Mouse (Mus musculus): ENCODE measurements at regions not wholly inside any gene's neighbourhood (a gene's known extent, or its start where the extent isn't known, plus 50 kb on each side); places are given as distances from the start of the nearest gene placed in this dataset.
"Not testable (repeated sequence)": the region's sequence is repeated elsewhere in the genome, so short reads cannot be mapped to it uniquely, and the experiment has no call there.

DNA sequence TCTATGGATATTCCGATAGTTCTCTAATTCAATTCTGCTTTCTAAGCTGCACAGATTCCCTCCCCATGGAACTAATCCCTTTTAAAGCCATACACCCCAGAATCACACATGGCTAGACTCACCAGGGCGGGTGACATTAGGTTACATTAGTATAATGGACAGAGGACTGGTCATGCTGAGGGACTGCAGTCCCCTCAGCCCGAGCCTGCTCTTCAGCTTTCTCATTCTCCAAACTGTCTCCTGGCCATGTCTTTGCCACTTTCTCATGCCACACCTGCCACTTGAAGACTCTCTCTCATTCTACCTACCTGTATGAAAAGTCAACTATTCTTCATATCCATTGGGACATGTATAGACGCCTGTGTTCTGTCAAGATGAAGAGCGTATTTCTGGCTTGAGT lies 68.0 kb upstream of the Sh3gl3 start:
- no peaks in the 10 kb centered on the region for H3K36me3 ChIP-seq
- H3K4me1 ChIP-seq (replicated peaks): peaks cover 5% of the 10 kb centered on the region; the same call in 1 of the 2 replicates
- no peak for DNase-seq (ENCODE audit: low spot score)
- no peak overlapping the region for H3K4me3 ChIP-seq
- H3K27ac ChIP-seq: no peak overlapping the region
- H3K27me3 ChIP-seq (ENCODE audit: insufficient read depth, poor library complexity, severe bottlenecking): no peaks in the 10 kb centered on the region
- H3K9me3 ChIP-seq: no peaks in the 10 kb centered on the region
- 86% methylated on average over 5 of the region's 5 CpGs for WGBS

- not testable (repeated sequence) for H3K4me3 ChIP-seq; H3K27ac ChIP-seq; H3K4me1 ChIP-seq (replicated peaks); H3K9me3 ChIP-seq; DNase-seq (ENCODE audit: low spot score); H3K27me3 ChIP-seq (ENCODE audit: insufficient read depth, poor library complexity, severe bottlenecking); H3K36me3 ChIP-seq
Observed at GRCm38 (mm10) chr7:82109141-82109540, 64.5 kb upstream of the Sh3gl3 start.

- no peak overlapping the region for H3K4me3 ChIP-seq
- no peaks in the 10 kb centered on the region for H3K27me3 ChIP-seq (ENCODE audit: insufficient read depth, poor library complexity, severe bottlenecking)
- no peaks in the 10 kb centered on the region for H3K36me3 ChIP-seq
- H3K4me1 ChIP-seq (replicated peaks): peaks cover 5% of the 10 kb centered on the region; the same call in 1 of the 2 replicates
- peak; percentile 35 for DNase-seq (ENCODE audit: low spot score)
- WGBS: 64% methylated on average over 5 of the region's 5 CpGs
- H3K27ac ChIP-seq: no peak overlapping the region
- H3K9me3 ChIP-seq: no peaks in the 10 kb centered on the region
Observed at GRCm38 (mm10) chr7:82109550-82109949, 64.1 kb upstream of the Sh3gl3 start.

- no peak for DNase-seq (ENCODE audit: low spot score)
- no peaks in the 10 kb centered on the region for H3K9me3 ChIP-seq
- H3K4me1 ChIP-seq (replicated peaks): peaks cover 5% of the 10 kb centered on the region; the same call in 1 of the 2 replicates
- 81% methylated on average over 8 of the region's 8 CpGs for WGBS
- H3K36me3 ChIP-seq: no peaks in the 10 kb centered on the region
- H3K4me3 ChIP-seq: no peak overlapping the region
- H3K27ac ChIP-seq: no peak overlapping the region
- H3K27me3 ChIP-seq (ENCODE audit: insufficient read depth, poor library complexity, severe bottlenecking): no peaks in the 10 kb centered on the region
Observed at GRCm38 (mm10) chr7:82109977-82110376, 63.7 kb upstream of the Sh3gl3 start.

GRCm38 (mm10) chr7:82112046-82112445 lies 61.6 kb upstream of the Sh3gl3 start:
- H3K27ac ChIP-seq: no peak overlapping the region
- H3K27me3 ChIP-seq (ENCODE audit: insufficient read depth, poor library complexity, severe bottlenecking): no peaks in the 10 kb centered on the region
- peaks cover 5% of the 10 kb centered on the region; the same call in 1 of the 2 replicates for H3K4me1 ChIP-seq (replicated peaks)
- no peak for DNase-seq (ENCODE audit: low spot score)
- no peaks in the 10 kb centered on the region for H3K9me3 ChIP-seq
- H3K36me3 ChIP-seq: no peaks in the 10 kb centered on the region
- 70% methylated on average over 6 of the region's 6 CpGs for WGBS
- H3K4me3 ChIP-seq: no peak overlapping the region

- 91% methylated on average over 6 of the region's 6 CpGs for WGBS
- H3K4me3 ChIP-seq: no peak overlapping the region
- no peak for DNase-seq (ENCODE audit: low spot score)
Observed at GRCm38 (mm10) chr7:82115646-82116045, 58.0 kb upstream of the Sh3gl3 start.

GRCm38 (mm10) chr7:82119266-82119665 lies 54.4 kb upstream of the Sh3gl3 start:
- WGBS: 22% methylated on average over 2 of the region's 2 CpGs
- Histone ChIP-seq H3K27me3 (ENCODE audit: insufficient read depth, poor library complexity, severe bottlenecking) (no peaks in the 10 kb centered on the region), H3K36me3 (no peaks in the 10 kb centered on the region)

More at GRCm38 (mm10) chr7:82115646-82116045, 58.0 kb upstream of the Sh3gl3 start:
- no peak overlapping the region for H3K27ac ChIP-seq
- H3K4me1 ChIP-seq (replicated peaks): no peaks in the 10 kb centered on the region
- H3K27me3 ChIP-seq (ENCODE audit: insufficient read depth, poor library complexity, severe bottlenecking): no peaks in the 10 kb centered on the region
- no peaks in the 10 kb centered on the region for H3K9me3 ChIP-seq
- H3K36me3 ChIP-seq: no peaks in the 10 kb centered on the region

GRCm38 (mm10) chr7:82119866-82120265 lies 53.8 kb upstream of the Sh3gl3 start:
- DNase-seq (ENCODE audit: low spot score): no peak
- Histone ChIP-seq H3K9me3 (no peaks in the 10 kb centered on the region), H3K27me3 (ENCODE audit: insufficient read depth, poor library complexity, severe bottlenecking) (no peaks in the 10 kb centered on the region), H3K36me3 (no peaks in the 10 kb centered on the region), H3K4me3 (no peak overlapping the region), H3K4me1 (replicated peaks) (no peaks in the 10 kb centered on the region), H3K27ac (no peak overlapping the region)
- WGBS: 53% methylated on average over 9 of the region's 9 CpGs

More at GRCm38 (mm10) chr7:82119266-82119665, 54.4 kb upstream of the Sh3gl3 start:
- H3K27ac ChIP-seq: no peak overlapping the region
- peak; percentile 76 for DNase-seq (ENCODE audit: low spot score)
- no peak overlapping the region for H3K4me3 ChIP-seq
- no peaks in the 10 kb centered on the region for H3K4me1 ChIP-seq (replicated peaks)
- no peaks in the 10 kb centered on the region for H3K9me3 ChIP-seq

GRCm38 (mm10) chr7:82121746-82122145 lies 51.9 kb upstream of the Sh3gl3 start:
- Histone ChIP-seq H3K36me3 (no peaks in the 10 kb centered on the region), H3K4me3 (no peak overlapping the region), H3K27ac (no peak overlapping the region), H3K9me3 (no peaks in the 10 kb centered on the region), H3K4me1 (replicated peaks) (no peaks in the 10 kb centered on the region), H3K27me3 (ENCODE audit: insufficient read depth, poor library complexity, severe bottlenecking) (no peaks in the 10 kb centered on the region)
- DNase-seq (ENCODE audit: low spot score): peak; percentile 56
- WGBS: 8% methylated on average over 1 of the region's 1 CpGs
